Mouse (Mus musculus) kidney, adult 2 months (tissue): ENCODE data around the gene Mrps34.

ENCODE experiments used
- CTCF ChIP-seq: fragments of 200-500 bp; conservative IDR thresholded peaks from 2 replicates; pipeline ENCODE4 v1.5.1; 2011; ENCODE audit warnings: low read depth, mild to moderate bottlenecking, control low read depth, low read length, moderate library complexity, mixed read lengths; ENCODE audit not compliant: insufficient read depth, insufficient read length
- POLR2A ChIP-seq: fragments of 200-500 bp; IDR thresholded peaks from one replicate; pipeline ENCODE4 v1.6.1; 2011; ENCODE audit warnings: low read depth, low read length, control low read depth

DNA sequence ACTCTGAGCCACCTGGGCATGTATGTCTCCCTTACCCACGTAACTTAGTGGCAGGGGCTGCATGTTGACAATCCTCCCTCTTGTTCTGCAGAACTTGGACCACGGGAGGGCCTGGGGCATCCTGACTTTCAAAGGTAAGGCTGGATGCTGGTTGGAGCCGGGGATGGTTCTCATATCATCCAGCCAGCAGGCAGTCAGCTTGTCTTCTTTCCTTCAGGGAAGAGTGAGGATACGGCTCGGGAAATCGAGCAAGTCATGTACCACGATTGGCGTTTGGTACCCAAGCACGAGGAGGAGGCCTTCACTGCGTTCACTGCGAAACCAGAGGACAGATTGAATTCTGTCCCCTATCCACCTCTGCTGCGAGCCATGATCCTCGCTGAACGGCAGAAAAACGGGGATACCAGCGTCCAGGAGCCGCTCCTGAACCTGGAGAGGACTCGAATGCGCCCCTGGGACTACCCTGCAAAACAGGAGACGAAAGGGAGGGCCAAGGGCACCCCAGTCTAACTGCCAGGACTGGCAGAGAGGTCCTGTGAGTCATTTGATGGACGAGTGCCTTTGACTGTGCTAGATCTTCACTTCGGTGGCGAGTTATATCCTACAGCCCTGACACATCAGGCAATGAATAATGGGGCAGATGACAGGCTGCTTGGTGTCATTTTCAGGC is 790 bp downstream of the Mrps34 start:
- TF ChIP-seq CTCF (no peak), POLR2A (no peak)
